Mouse (Mus musculus): ENCODE measurements at regions not wholly inside any gene's neighbourhood (a gene's known extent, or its start where the extent isn't known, plus 50 kb on each side); places are given as distances from the start of the nearest gene placed in this dataset.

DNA sequence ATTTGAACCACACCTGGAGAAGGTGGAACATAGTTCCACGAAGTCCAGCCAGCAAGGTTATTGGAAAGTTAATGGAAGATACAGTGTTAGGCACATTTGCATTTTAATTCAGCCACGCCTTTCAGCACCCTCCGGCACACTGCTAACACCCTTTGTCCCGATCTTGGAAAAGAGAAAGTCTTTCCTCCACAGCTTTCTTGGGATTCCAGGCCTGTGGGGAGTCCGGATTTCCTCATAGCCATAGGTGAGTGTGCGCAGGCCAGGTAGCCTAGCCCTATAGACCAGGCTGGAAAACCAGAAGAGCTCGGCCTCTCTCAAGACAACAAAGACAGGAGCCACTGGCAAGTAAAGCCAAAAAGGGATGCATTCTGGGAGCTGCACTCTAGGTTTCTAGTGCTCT is 50.7 kb upstream of the Elf5 start:
- in situ Hi-C loops (cut with MboI; ENCODE audit: low pct_unique_long_range_greater_than_20kb) = no loop called here
- no peak for ATAC-seq
- TF ChIP-seq CTCF (IDR thresholded peaks at IDR 0.05) = no peak
- no peaks in the 10 kb centered on the region for H3K27me3 ChIP-seq
- CTCF ChIA-PET = interaction anchor here (2.0 kb wide), 1 partner anchor 9 kb away, joined by 7 read pairs; no protein-coding TSS in a partner anchor
- POLR2A ChIA-PET = no interaction called here
- DNase-seq (ENCODE audit: low read depth, low spot score) = no peak
